Mouse (Mus musculus) liver, adult 2 months (tissue): ENCODE data around the gene Gabrg1.

Experiments
- CTCF ChIP-seq: fragments of 200-500 bp; IDR thresholded peaks from 2 replicates; pipeline ENCODE4 v1.5.1; 2011; ENCODE audit warnings: low read depth, low read length, control low read depth
- POLR2A ChIP-seq: fragments of 200-500 bp; IDR thresholded peaks from 2 replicates; pipeline ENCODE4 v1.6.1; 2011; ENCODE audit warnings: low read length, control low read depth; ENCODE audit not compliant: insufficient read depth; ENCODE audit errors: extremely low read depth

DNA sequence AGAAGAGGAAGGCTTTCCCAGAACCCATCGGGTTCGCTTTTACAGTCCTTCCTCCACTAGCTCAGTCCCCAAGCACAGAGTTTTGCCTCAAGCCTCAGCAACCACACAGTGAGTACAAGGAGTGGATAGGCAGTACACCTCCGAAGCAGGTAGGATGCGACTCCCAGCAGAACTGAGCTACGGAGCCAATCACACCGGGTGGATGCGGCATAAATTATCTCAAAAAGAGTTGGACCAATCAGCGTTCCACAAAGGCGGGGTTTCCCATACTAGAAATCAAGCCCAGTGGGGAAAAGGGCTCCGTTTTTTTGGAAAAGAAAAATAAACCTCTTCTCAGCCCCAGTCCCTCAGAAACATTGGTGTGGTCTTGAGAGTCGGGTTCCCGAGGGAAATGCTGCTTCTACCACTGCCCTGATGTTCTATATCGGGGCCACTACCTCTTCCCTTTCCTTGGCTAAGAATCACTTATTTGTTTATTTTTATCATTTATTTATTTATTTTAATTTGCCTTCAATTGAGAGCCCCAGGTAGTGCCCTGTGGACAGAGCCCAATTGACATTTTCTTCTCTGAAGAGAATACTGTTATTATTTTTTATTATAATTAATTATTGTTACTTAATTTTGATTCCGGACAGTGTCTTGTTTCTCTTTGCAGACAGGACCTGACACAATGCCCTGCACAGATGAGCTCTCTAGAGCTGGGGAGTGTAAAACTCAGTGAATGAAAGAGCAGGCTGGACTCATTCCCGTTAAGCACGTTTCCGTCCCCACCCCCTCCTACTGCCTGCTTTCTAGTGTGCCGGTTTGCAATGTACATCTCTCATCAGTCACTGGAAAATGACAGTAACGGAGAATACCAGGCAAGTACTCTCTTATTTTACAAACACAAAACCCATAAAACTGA is at the start of gene Gabrg1:
- TF ChIP-seq CTCF (no peak), POLR2A (no peak)
